Mouse (Mus musculus) lung, adult 2 months (tissue): ENCODE measurements around the gene Psen2.

ENCODE experiments used
- CTCF ChIP-seq: fragments of 200-500 bp; IDR thresholded peaks from 2 replicates; pipeline ENCODE4 v1.5.1; 2011; ENCODE audit warnings: mild to moderate bottlenecking, low read length, control low read depth; ENCODE audit not compliant: insufficient read depth
- POLR2A ChIP-seq: fragments of 200-500 bp; IDR thresholded peaks from 2 replicates; pipeline ENCODE4 v1.6.1; 2011; ENCODE audit warnings: low read depth, mild to moderate bottlenecking, control low read depth, low read length, borderline replicate concordance; ENCODE audit errors: extremely low read depth

DNA sequence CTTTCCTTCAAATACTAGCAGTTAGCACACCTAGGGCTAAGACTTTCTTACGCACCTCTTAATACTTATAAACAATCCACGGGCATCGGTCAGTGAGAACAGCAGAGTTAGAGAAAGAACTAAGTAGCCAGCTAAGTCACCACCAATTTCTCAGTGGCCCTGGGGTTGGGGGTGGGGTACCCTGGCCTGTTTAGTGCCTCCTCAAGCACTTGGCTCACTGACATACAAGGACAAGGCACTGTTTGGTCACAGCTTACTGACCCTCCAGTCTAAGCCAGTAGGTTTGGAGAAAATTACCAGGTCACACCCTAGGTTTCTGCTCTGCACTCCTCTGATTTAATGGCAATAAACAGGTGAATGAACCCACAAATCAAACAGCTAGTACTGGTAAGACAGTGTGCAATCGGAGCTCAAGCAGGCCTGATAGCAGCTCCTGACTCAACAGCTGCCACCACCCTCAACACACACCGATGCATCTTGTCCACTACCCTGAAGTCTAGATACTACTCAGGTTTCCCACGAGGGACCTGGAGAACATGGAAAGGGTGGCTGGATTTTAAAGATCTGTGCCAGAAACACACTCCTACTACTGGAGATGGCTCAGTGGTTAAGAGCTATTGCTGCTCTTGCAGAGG lies 79.6 kb downstream of the Psen2 start:
- TF ChIP-seq CTCF (no peak), POLR2A (no peak)
